Mouse (Mus musculus) cerebellum, adult 9-10 months (tissue): ENCODE data around the gene Rbfox3.

ENCODE experiments used
- DNase-seq: peaks from one replicate; pipeline ENCODE4 v3.0.0; 2022

The Rbfox3 gene

GRCm38 (mm10) chr11:118490566-118491218 lies 420.7 kb downstream of the Rbfox3 start:
- no peak for DNase-seq

- no peak for DNase-seq
Measured at GRCm38 (mm10) chr11:118488907-118489270, 422.5 kb downstream of the Rbfox3 start.

- no peak for DNase-seq
Measured at GRCm38 (mm10) chr11:118488191-118488906, 423.0 kb downstream of the Rbfox3 start.

GRCm38 (mm10) chr11:118486881-118487772 lies 424.3 kb downstream of the Rbfox3 start:
- DNase-seq = peak; percentile 24

- DNase-seq = no peak
Measured at GRCm38 (mm10) chr11:118486281-118486680, 425.1 kb downstream of the Rbfox3 start.

GRCm38 (mm10) chr11:118485780-118486179 lies 425.6 kb downstream of the Rbfox3 start:
- DNase-seq = no peak

GRCm38 (mm10) chr11:118485338-118485737 lies 426.1 kb downstream of the Rbfox3 start:
- DNase-seq = no peak

GRCm38 (mm10) chr11:118484169-118484568 lies 427.2 kb downstream of the Rbfox3 start:
- DNase-seq = peak; percentile 70

- no peak for DNase-seq
Measured at GRCm38 (mm10) chr11:118481751-118482150, 429.6 kb downstream of the Rbfox3 start.

- no peak for DNase-seq
Measured at GRCm38 (mm10) chr11:118481231-118481630, 430.2 kb downstream of the Rbfox3 start.

- DNase-seq = no peak
Measured at GRCm38 (mm10) chr11:118479776-118480175, 431.6 kb downstream of the Rbfox3 start.

GRCm38 (mm10) chr11:118476396-118477373 lies 434.7 kb downstream of the Rbfox3 start, which contains the start of gene Engase:
TSS of gene Engase (plus strand) at chr11:118476829.
- DNase-seq = peak; percentile 95

GRCm38 (mm10) chr11:118475496-118476083 lies 435.8 kb downstream of the Rbfox3 start:
- DNase-seq = no peak

- no peak for DNase-seq
Measured at GRCm38 (mm10) chr11:118473842-118474500, 437.4 kb downstream of the Rbfox3 start.

- no peak for DNase-seq
Measured at GRCm38 (mm10) chr11:118473161-118473560, 438.2 kb downstream of the Rbfox3 start.

GRCm38 (mm10) chr11:118471676-118472075 lies 439.7 kb downstream of the Rbfox3 start:
- no peak for DNase-seq

- DNase-seq = no peak
Measured at GRCm38 (mm10) chr11:118470234-118470966, 441.0 kb downstream of the Rbfox3 start.

GRCm38 (mm10) chr11:118469509-118470160 lies 441.8 kb downstream of the Rbfox3 start:
- no peak for DNase-seq

- DNase-seq = no peak
Measured at GRCm38 (mm10) chr11:118467441-118468035, 443.9 kb downstream of the Rbfox3 start.
